Mouse (Mus musculus): Measurements from ENCODE around the gene Trp53bp1. TPM values are rescaled to one million over a fixed set of nuclear protein-coding genes. Genes with fewer than 3 reads are reported as not detected.

Trp53bp1 gene
- total and polyA plus RNA-seq, 2 experiments from 2014 or later: 20.3 to 74.4 TPM

GRCm38 (mm10) chr2:121298131-121298530 lies 26.9 kb upstream of the Trp53bp1 start:
- no peak overlapping the region for H3K4me3 ChIP-seq (ENCODE audit: low read depth, low read length)
- ATAC-seq (ENCODE audit: insufficient read depth, low read depth) (no peak), DNase-seq (ENCODE audit: low spot score) (no peak)
- H3K36me3 ChIP-seq (replicated peaks; ENCODE audit: control insufficient read depth, insufficient read depth, low read length): peaks cover 33% of the 10 kb centered on the region
- no peak overlapping the region for H3K4me2 ChIP-seq (ENCODE audit: low read depth, low read length)
- H3K9me3 ChIP-seq (replicated peaks; ENCODE audit: control insufficient read depth, low read length): no peaks in the 10 kb centered on the region
- peaks cover 26% of the 10 kb centered on the region for H3K4me1 ChIP-seq (ENCODE audit: control insufficient read depth, insufficient read depth)
- no peaks in the 10 kb centered on the region for H3K27me3 ChIP-seq (ENCODE audit: control insufficient read depth, insufficient read depth, low read length)
- no peak overlapping the region for H3K9ac ChIP-seq (replicated peaks; ENCODE audit: low read depth, low read length)
- WGBS: 15% methylated on average over 8 of the region's 8 CpGs
- no peak overlapping the region for H3K27ac ChIP-seq (ENCODE audit: low read depth)
- TF ChIP-seq EP300 (IDR thresholded peaks at IDR 0.05; ENCODE audit: low read depth): no peak
- no peak for TF ChIP-seq CTCF (IDR thresholded peaks at IDR 0.05; ENCODE audit: low read depth)

- TF ChIP-seq CTCF (IDR thresholded peaks at IDR 0.05; ENCODE audit: low read depth) (no peak), EP300 (IDR thresholded peaks at IDR 0.05; ENCODE audit: low read depth) (no peak)
- H3K4me1 ChIP-seq (ENCODE audit: control insufficient read depth, insufficient read depth): peaks cover 26% of the 10 kb centered on the region
- H3K27me3 ChIP-seq (ENCODE audit: control insufficient read depth, insufficient read depth, low read length): no peaks in the 10 kb centered on the region
- no peak overlapping the region for H3K27ac ChIP-seq (ENCODE audit: low read depth)
- no peak overlapping the region for H3K4me2 ChIP-seq (ENCODE audit: low read depth, low read length)
- DNase-seq (ENCODE audit: low spot score) (no peak), ATAC-seq (ENCODE audit: insufficient read depth, low read depth) (no peak)
- no peaks in the 10 kb centered on the region for H3K9me3 ChIP-seq (replicated peaks; ENCODE audit: control insufficient read depth, low read length)
- H3K9ac ChIP-seq (replicated peaks; ENCODE audit: low read depth, low read length): no peak overlapping the region
- H3K4me3 ChIP-seq (ENCODE audit: low read depth, low read length): no peak overlapping the region
- H3K36me3 ChIP-seq (replicated peaks; ENCODE audit: control insufficient read depth, insufficient read depth, low read length): peaks cover 29% of the 10 kb centered on the region
- 18% methylated on average over 9 of the region's 9 CpGs for WGBS
These were observed 26.5 kb upstream of the Trp53bp1 start for GRCm38 (mm10) chr2:121297701-121298100.

DNA sequence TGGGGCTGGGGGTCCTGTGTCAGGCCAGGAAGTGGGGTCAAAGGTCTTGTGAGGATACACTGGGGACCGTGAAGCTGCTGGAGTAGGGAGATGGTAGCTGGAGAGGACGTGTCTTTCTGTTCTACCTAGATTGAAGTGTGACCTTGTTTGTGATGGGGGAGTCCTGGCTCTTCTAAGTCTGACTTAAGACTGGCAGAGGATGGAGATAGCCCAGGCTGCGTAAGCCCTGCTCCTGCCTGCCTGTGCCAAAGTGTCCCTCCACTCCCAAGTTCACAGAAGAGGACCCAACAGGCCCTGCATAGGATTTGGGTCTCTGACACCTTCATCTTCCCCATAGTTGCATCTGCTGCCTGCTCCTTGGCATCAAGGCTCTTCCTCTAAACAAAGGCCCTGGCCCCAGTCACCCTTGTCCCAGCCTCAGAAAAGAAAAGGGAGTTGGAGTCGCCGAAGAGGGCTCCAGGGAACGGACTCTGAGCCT lies 25.6 kb upstream of the Trp53bp1 start:
- Histone ChIP-seq H3K27me3 (ENCODE audit: control insufficient read depth, insufficient read depth, low read length) (no peaks in the 10 kb centered on the region), H3K4me3 (ENCODE audit: low read depth, low read length) (peak overlapping the region; percentile 54), H3K4me2 (ENCODE audit: low read depth, low read length) (peak overlapping the region; percentile 79), H3K9ac (replicated peaks; ENCODE audit: low read depth, low read length) (no peak overlapping the region), H3K27ac (ENCODE audit: low read depth) (no peak overlapping the region), H3K4me1 (ENCODE audit: control insufficient read depth, insufficient read depth) (peaks cover 26% of the 10 kb centered on the region), H3K36me3 (replicated peaks; ENCODE audit: control insufficient read depth, insufficient read depth, low read length) (peaks cover 21% of the 10 kb centered on the region), H3K9me3 (replicated peaks; ENCODE audit: control insufficient read depth, low read length) (no peaks in the 10 kb centered on the region)
- WGBS: 23% methylated on average over 6 of the region's 6 CpGs
- no peak for TF ChIP-seq CTCF (IDR thresholded peaks at IDR 0.05; ENCODE audit: low read depth)
- TF ChIP-seq EP300 (IDR thresholded peaks at IDR 0.05; ENCODE audit: low read depth): no peak
- DNase-seq (ENCODE audit: low spot score) (no peak), ATAC-seq (ENCODE audit: insufficient read depth, low read depth) (no peak)

GRCm38 (mm10) chr2:121295608-121296571 lies 24.7 kb upstream of the Trp53bp1 start:
- Histone ChIP-seq H3K27ac (ENCODE audit: low read depth) (peak overlapping the region; percentile 94), H3K4me3 (ENCODE audit: low read depth, low read length) (peak overlapping the region; percentile 54), H3K9me3 (replicated peaks; ENCODE audit: control insufficient read depth, low read length) (no peaks in the 10 kb centered on the region), H3K4me2 (ENCODE audit: low read depth, low read length) (peak overlapping the region; percentile 79), H3K27me3 (ENCODE audit: control insufficient read depth, insufficient read depth, low read length) (peaks cover 3% of the 10 kb centered on the region), H3K36me3 (replicated peaks; ENCODE audit: control insufficient read depth, insufficient read depth, low read length) (peaks cover 17% of the 10 kb centered on the region), H3K4me1 (ENCODE audit: control insufficient read depth, insufficient read depth) (peaks cover 26% of the 10 kb centered on the region), H3K9ac (replicated peaks; ENCODE audit: low read depth, low read length) (peak overlapping the region; percentile 57; the same call in 1 of the 2 replicates)
- DNase-seq (ENCODE audit: low spot score) (peak; percentile 31), ATAC-seq (ENCODE audit: insufficient read depth, low read depth) (peak; percentile 17; the same call in 1 of the 2 replicates)
- no peak for TF ChIP-seq CTCF (IDR thresholded peaks at IDR 0.05; ENCODE audit: low read depth)
- no peak for TF ChIP-seq EP300 (IDR thresholded peaks at IDR 0.05; ENCODE audit: low read depth)
- WGBS: 7% methylated on average over 15 of the region's 15 CpGs

DNA sequence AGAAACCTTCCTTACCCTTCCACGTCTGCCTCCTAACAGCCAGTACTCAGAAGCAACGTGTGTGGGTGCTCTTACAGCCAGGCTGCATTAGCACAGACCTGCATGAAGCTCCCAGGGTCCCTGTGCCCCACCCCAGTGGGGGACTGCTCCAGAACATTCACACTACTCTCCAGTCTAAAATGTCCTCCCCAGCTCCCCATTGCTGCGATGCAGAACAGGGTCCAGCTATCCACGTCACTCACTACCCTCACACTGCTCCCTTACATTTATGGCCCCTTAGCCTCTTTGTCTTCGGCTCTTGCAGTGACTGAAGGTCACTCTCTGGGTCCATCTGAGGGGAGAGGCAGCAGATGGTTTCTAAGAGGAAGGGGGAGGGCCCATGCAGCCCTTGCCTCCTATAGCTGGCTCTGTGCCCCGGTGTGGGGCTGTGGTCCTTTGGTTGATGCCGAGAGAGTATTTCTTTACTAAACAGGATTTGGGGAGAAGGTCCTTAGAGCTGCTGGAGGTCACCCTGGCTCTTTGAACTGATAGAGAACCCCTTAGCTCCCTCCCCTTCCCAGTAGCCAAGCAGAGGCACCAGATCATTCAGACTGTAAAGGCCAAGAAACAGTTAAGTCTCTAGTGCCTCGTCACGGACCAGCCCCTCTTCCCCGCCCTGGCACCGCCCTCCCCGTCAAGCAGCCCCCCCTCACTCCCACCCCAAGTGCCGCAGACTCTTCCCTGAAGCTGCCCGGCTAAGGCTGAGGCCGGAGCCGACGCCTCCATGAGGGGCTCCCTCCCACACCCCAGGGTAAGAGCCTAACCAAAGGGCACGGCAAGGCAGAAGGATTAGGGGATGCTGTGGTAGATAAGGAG lies 23.8 kb upstream of the Trp53bp1 start:
- peaks cover 10% of the 10 kb centered on the region for H3K27me3 ChIP-seq (ENCODE audit: control insufficient read depth, insufficient read depth, low read length)
- TF ChIP-seq EP300 (IDR thresholded peaks at IDR 0.05; ENCODE audit: low read depth) (no peak), CTCF (IDR thresholded peaks at IDR 0.05; ENCODE audit: low read depth) (no peak)

More for the DNA sequence above, 23.8 kb upstream of the Trp53bp1 start:
- Histone ChIP-seq H3K4me2 (ENCODE audit: low read depth, low read length) (peak overlapping the region; percentile 79), H3K9ac (replicated peaks; ENCODE audit: low read depth, low read length) (peak overlapping the region; percentile 57), H3K27ac (ENCODE audit: low read depth) (peak overlapping the region; percentile 94), H3K9me3 (replicated peaks; ENCODE audit: control insufficient read depth, low read length) (no peaks in the 10 kb centered on the region), H3K36me3 (replicated peaks; ENCODE audit: control insufficient read depth, insufficient read depth, low read length) (peaks cover 9% of the 10 kb centered on the region; the same call in 1 of the 2 replicates), H3K4me3 (ENCODE audit: low read depth, low read length) (peak overlapping the region; percentile 54), H3K4me1 (ENCODE audit: control insufficient read depth, insufficient read depth) (peaks cover 26% of the 10 kb centered on the region)
- DNase-seq (ENCODE audit: low spot score) (peak; percentile 80), ATAC-seq (ENCODE audit: insufficient read depth, low read depth) (peak; percentile 62)
- 3% methylated on average over 18 of the region's 18 CpGs for WGBS
